Mouse (Mus musculus) left cerebral cortex, postnatal 25 days (tissue): ENCODE measurements around the gene Csrp1. TPM values are rescaled to one million over a fixed set of nuclear protein-coding genes. Genes with fewer than 3 reads are reported as not detected.

Experiments
- DNase-seq, 2 experiments: peaks; one replicate each; pipeline ENCODE4 v3.0.0; 2022; ENCODE audit warnings: low spot score in 2 of 2, mixed read lengths in 1 of 2
- intact Hi-C: fragments of 180-260 bp; cut with DNase I; formaldehyde crosslinking; loops from one replicate; pipeline ENCODE4 v1.15.1; 2025
- total RNA-seq, 2 experiments: library from RNA; stranded (reverse); gene quantifications; 2 replicates each; pipeline ENCODE4 v1.2.3; 2021

The Csrp1 gene
- total RNA-seq, 2 experiments from 2014 or later: 179 to 206 TPM

DNA sequence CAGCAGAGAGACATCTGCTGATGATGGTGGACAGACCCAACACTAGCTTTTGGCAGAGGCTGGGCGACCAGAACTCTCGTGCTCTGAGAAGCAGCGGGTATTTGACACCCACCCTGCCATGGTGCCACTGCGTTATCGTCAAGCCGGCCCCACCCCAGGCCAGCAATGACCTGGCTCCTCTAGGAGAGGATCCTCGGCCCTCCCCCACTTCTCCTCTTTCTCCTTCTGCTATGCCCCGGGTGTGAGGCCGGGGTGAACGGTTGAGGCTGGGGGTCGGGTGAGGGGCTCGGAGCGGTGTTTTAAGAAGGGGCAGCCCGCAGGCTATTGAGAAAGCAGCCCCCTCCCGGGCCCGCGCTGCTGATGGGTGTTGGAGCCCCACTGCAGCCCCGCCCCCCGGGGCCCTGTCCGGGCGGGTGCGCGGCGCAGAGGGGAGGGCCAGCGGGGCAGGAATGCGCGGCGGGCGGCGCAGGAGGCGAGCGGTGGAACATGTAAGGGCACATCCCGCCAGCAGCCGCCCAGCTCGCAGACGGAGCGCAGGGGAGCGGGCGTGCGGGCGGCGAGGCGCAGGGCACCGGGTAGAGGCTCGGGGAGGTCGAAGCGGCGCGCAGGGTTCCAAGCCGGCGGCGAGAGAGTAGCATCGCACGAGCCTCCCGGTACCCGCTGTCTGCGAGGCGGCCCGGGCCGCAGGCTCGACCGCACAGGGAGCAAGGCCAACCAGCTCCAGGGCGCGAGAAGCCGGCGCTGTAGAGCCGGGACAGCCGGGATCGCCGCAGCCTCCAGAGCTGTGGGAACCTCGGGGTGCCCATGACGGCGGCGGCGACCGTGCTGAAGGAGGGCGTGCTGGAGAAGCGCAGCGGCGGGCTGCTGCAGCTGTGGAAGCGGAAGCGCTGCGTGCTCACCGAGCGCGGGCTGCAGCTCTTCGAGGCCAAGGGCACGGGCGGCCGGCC is 46.1 kb downstream of the Csrp1 start, which contains the start of gene Phlda3:
TSS of gene Phlda3 (plus strand) at position 475 of the 947 bp plus-strand sequence.
- peak; percentile 51 to 54 for DNase-seq
- intact Hi-C loops: no loop called here

DNA sequence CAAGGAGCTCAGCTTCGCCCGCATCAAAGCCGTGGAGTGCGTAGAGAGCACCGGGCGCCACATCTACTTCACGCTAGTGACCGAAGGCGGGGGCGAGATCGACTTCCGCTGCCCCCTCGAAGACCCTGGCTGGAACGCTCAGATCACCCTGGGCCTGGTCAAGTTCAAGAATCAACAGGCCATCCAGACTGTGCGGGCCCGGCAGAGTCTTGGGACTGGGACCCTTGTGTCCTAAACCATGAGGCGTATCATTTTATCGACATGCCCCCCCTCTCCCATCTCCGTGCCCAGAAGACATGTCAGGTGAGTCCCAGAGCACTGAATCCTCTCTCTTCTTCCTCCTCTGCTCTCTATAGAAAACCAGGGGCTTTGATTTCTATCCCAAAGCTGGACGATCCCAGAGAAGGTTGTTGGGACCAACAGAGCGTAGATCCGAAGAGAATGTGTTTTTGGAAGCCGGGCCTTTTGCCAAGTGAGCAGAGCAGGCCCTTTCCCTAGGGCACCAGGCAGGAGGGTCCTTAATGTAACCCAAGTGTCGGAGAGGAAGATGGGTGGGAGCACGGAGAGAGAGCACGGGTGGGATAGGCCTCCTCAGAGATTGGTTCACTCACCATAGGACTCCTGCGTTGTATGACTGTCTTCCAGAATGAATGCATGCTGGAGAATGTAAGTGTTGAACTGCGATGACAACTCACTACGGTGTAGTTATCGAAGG is 46.9 kb downstream of the Csrp1 start:
- intact Hi-C loops: no loop called here
- DNase-seq: no peak

DNA sequence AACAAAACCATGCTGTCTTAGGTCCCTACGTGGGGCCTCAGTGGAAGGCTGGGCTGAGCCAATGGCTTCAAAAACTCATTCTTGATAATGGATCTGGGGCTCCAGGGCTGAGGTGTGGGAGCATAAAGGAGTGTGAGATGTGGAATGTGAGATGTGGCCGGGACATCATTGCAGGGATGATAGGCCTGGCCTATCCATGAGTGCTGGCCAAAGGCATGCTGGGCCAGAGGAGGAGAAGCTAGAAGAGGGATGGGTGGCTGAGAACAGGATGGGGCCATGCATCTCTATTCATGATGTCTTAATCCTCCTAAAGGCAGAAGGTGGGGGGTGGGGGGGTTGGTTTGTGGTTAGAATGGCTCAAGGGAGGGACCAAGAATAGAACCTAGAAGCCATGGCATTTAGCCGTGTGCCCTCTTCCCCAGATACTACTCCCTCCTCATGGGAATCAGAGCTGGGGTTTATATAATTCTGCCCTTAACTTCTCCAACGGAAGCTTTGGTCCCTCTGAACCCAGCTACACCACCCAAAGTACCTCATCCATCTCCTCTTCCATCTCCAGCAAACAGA is 47.5 kb downstream of the Csrp1 start:
- DNase-seq: no peak
- intact Hi-C loops: no loop called here

DNA sequence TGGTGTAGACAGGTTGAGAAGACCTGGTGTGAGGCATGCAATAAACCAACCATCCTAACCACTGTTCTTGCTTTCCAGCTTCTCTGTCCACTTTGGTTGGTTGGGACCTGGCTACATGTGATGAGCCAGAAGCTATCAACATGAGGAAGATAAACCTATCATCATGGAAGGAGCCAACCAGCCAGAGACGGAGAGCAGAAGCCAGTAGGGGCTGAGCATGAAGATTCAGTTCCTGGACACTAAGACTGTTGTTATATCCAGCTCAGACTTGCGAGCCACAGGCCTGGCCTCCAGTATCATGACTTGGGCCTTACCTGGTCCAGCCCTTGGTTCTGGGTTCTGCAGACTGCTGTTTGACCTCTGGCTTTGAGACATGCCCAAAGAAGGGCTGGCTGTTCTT is 48.5 kb downstream of the Csrp1 start:
- DNase-seq: no peak
- intact Hi-C loops: no loop called here

DNA sequence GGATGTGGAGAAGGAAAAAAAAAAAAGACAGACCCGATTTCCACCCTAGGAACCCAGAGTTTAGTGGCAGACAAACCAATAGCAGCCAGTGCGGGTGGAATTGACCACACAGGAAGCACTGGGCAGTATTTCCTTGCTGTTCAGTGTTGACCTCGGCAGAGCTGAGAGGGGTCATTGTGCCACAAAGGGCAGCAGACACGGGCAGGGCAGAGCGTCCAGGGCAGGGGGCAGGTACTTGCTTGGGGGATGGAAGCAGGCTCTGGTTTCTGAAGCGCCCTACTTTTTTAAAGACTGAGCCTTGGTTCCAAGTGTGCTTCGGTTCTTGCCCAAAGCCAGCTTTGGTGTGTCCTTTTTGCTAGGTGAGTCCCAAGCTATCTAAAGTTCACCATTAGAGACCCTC is 50.4 kb downstream of the Csrp1 start:
- DNase-seq: no peak
- intact Hi-C loops: no loop called here

DNA sequence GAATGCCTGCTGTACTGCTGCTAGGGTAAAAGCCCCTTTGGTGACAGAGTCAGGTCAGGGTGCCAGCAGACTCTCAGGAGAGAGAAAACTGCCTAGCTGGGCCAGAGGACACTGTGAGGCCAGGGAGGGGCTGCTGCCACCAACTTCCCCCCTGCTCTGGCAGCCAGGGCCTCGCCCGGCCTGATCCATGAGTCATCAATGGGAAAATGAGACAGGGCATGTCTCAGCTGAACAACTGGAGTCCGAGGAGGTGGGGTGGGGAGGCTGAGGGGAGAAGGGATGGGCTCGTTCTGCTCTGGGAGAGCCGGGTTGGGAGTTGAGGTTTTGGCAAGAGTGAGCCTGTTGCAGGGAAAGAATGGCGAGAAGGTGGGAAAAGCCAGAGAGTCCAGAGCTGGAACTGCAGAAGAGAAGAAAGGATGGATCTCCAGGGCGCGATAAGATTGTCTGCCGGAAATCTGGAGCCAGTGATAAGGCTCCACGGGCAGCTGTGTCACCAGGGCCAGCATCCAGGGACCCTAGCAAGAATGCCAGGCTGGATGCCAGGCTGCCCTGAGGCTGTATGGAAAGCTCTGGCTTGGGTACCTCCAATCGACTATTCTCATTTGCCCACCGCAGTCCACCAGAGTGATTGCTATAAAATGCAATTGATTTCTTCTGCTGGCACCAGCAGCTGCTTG is 51.2 kb downstream of the Csrp1 start:
- DNase-seq: no peak
- intact Hi-C loops: no loop called here

DNA sequence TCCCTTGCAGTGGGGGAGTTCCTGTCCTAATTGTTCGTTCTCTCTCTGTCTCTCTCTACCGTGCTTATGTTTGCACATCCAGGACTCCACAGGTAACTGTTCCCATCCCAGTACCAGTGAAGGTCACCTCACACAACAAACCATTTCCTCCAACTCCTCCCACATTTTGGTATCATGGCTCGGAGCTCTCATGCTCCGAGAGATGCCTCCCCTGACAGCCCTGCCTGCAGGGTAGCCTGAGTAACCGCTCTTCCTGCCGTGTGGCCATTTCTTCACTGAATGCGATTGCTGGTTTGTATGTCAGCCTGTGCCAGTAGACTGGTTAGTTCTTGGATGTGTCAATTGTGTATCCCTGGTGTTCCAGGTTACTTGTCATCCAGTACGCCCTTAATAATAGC is 51.7 kb downstream of the Csrp1 start:
- intact Hi-C loops: no loop called here
- DNase-seq: no peak

DNA sequence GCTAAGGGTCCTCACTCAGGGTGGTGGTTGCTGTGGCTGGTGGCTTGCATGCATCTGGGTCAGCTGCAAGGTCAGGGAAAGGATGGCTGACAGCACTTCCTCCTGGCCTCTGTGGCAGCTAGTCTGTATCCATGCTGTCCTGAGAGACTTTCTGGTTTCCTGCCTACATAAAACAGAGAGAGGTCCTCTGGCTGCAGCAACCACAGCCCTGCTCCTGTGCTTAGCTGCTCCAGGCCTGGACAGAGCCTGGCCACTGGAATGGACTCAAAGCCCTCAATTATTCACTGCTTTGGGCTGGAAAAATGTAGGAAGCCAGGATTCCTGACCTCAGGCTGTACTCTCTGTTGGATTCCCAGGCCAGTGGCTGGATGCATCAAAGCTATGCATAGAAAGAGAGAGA is 56.7 kb downstream of the Csrp1 start:
- no peak for DNase-seq
- intact Hi-C loops: no loop called here

DNA sequence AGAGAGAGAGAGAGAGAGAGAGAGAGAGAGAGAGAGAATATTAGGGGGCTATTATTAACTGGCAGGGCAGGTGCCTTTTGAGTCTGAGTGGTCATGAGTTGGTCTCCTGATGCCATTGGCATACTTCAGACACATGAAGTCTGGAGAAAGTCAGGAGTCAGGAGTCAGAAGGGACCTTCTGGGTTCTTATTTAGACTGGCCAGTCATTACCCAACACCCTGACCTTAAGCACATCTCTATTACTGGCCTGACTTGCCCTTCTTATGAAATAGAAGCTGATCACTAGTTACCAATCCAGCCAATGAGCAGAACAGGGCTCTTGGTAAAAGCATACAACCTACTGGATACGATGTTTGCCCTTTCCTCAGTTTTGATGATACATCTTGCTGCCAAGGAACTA is 57.2 kb downstream of the Csrp1 start:
- intact Hi-C loops: no loop called here
- DNase-seq: no peak

DNA sequence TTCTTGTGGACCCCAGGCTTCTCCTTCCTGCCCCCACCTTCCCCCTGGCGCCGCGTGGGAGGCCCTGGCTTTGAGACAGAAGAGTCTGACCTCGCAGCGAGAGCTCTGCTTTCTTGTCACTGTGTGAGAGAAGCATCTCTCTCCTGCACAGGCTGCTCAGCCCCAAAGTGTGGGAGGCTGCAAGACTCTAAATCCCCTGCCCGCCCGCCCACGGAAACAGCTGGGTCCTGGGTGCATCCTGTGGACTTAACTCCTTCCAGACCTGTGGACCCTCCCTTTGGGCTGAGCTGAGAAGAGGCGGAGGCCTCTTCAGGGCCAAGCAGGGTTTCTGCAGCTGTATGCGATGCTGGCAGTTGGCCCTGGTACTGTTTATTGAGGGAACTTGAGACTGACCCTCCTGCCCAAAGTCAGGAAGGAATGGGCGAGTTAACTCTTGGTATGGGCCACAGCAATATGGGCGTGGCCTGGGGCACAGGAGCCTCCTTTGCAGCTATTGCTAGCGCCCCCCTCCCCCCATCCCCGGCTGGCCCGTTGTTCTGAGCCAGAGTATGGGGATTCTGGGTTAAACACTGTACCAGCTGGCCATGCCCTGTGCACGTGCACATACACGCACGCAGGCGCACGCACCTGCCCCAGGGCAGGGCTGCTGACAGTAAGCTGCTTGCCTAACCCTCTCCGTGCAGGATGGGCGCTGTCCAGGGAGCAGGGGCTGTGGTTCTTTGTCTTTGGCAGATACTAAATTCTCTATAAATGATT is 59.1 kb downstream of the Csrp1 start, which contains the start of gene Tnni1:
TSS of gene Tnni1 (plus strand) at position 655 of the 756 bp plus-strand sequence.
- DNase-seq: peak in 1 of 2 experiments; percentile 43
- intact Hi-C loops: no loop called here

DNA sequence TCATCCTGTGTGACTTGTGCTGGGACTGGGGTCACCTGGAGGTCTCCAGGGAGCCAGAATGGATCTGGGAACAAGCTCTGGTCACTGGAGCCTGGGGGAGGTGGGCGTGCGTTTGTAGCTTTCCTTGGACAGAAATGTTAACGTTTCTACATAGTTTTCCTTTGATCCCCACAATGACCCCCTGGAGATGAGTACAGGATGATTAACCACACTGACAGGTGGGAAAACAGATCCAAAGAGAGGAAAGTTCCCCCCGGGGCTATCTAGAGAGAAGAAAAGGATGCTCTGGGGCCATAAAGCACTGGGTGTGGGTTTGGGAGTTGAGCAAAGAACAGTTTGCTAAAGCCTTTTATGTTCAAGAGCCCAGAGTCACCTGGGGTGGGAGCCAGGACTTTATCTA is 60.8 kb downstream of the Csrp1 start:
- intact Hi-C loops: loop anchor here (1.0 to 2.0 kb wide), 2 partner anchors 27 to 62 kb away; no protein-coding TSS in a partner anchor
- DNase-seq: no peak

DNA sequence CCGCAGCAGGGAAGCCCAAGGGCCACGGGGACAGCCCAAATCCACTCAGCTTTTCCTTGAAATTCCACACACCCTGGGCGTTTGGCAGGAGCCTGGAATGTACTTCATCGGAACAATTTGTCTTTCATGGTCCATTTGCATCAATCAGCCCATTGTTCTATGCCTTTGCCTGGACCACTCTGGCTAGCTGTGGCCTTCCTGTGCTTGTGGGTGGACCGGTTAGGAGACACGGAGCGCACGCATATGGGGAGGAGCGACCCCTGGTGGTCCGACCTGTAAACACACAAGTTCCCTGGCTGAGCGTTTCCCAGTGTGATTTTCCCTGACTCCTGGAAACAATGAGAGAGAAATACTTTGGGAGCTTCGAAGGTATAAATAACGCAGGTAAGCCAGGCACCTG is 61.4 kb downstream of the Csrp1 start:
- DNase-seq: peak; percentile 55 to 67
- intact Hi-C loops: loop anchor here (1.0 to 2.0 kb wide), 2 partner anchors 28 to 62 kb away; no protein-coding TSS in a partner anchor

DNA sequence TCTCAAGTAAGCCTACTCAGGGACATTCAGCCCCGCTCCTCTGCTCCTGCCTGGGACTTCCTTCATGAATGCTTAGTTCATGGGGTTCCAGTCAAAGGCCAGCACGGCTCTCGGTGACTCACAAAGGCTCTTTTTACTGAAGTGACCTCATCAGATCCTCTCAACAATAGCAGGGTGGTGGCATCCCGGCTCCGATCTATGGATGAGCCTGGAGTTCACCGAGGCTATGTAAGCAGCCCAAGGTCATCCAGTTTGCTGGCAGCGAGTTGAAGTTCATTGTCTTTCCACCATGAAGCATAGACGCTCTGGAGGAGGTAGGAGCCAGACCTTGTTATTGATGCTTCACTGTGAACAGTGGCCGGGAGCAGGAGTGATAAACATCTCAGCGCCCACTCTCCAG is 63.0 kb downstream of the Csrp1 start:
- DNase-seq: no peak

DNA sequence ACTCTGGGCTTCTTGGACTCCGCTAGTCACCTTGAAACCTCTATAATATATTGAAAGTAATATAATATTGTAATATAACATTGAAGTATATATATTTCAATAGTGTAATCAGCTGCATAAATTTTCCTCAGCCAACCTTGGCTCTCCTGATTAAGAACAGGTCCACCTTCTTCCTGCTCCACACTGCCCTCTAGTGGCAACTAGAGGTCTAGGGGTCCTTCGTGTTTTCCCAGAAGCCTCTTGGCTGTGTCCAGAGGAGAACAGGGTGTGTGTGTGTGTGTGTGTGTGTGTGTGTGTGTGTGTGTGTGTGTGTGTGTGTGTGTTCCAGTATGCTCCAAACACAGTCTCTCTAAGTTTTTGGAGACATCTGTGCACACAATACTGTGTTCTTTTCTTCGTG is 67.9 kb downstream of the Csrp1 start:
- intact Hi-C loops: loop anchor here (2.0 kb wide), 2 partner anchors 35 to 69 kb away; no protein-coding TSS in a partner anchor
- DNase-seq: peak; percentile 66 to 78

More for the DNA sequence above, 63.0 kb downstream of the Csrp1 start:
- intact Hi-C loops: no loop called here

DNA sequence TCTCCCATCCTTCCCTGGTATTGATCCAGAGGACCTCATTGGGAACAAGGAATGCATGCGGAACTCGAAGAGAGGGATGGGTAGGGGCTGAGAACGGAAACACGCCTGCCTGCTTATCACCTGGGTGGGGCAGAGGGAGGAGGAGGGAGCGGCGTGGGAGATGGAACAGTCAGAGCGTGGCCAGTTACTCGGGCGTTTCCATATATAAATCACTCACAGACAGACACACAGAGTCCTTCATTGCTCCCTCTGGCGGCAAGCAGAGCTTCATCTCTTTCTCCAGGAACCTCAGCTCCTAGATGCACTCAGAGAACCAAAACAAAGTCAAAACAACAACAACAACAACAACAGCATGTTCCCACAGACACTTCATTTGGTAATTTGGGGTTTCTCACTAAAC is 68.8 kb downstream of the Csrp1 start:
- intact Hi-C loops: loop anchor here (2.0 kb wide), 2 partner anchors 36 to 70 kb away; no protein-coding TSS in a partner anchor
- DNase-seq: peak; percentile 26 to 59

DNA sequence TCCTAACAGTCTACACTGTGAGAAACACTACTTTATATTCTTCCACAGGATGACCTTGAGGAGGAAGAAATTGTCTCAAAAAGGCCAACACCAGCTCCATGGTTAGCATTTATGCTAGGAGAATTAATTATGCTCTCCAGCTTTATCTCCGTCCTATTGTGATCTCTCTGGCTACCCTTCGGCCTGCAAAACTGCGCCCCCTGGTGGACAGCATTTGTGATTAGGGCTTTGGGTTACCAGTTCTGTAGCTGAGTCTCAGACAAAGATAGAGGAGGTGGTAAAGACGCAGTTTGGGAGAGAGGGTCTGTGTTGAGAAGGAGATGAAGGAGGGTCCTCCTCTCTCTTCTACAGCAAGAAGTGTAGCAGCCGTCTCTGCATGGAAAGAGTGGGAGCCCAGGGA is 70.0 kb downstream of the Csrp1 start:
- DNase-seq: peak; percentile 46 to 57
- intact Hi-C loops: loop anchor here (2.0 kb wide), 2 partner anchors 37 to 71 kb away; no protein-coding TSS in a partner anchor

DNA sequence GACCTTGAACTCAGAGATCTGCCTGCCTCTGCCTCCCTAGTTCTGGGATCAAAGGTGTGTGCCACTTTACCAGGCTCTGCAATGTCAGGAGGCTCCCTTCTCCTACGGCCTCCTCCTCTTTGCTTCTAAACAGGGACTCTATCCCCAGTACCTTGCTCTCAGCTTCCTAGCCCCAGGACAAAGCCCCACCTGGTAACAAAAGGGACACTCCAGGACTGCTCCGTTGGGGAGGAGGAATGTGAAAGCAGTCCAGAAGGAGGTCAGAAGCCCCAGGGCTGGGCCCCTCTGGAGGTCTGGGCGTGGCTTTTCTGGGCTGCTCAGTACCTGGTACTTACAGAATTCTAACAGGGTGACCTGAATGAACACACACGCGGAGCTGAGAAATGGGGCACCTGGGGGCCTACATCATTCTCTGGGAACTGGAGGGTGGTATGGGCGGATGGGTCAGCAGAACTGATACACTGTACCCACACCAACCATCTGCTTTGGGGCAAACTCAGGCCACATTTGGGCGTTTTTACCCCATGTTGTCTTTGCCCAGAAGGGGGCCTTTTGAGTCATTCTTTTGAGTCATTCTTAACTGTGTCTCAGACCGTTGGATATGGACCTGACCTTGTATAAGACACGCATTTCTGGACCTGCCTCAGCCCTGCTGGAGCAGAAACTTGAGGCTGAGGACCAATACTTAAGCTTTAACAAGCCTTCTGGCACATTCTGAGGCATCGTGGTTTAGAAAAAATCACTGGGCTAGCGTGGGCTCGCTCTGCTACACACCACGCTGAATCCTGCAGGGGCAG is 72.5 kb downstream of the Csrp1 start:
- intact Hi-C loops: no loop called here
- no peak for DNase-seq
